Mouse (Mus musculus): ENCODE measurements at regions not wholly inside any gene's neighbourhood (a gene's known extent, or its start where the extent isn't known, plus 50 kb on each side); places are given as distances from the start of the nearest gene placed in this dataset.

GRCm38 (mm10) chr11:64889335-64890020 is 89.4 kb upstream of the Elac2 start:
- ATAC-seq (ENCODE audit: extremely low read depth, insufficient number of reproducible peaks, low FRiP score, poor library complexity, severe bottlenecking) = no peak

- ATAC-seq (ENCODE audit: extremely low read depth, insufficient number of reproducible peaks, low FRiP score, poor library complexity, severe bottlenecking) = no peak
These were observed 88.1 kb upstream of the Elac2 start for GRCm38 (mm10) chr11:64890776-64891175.

DNA sequence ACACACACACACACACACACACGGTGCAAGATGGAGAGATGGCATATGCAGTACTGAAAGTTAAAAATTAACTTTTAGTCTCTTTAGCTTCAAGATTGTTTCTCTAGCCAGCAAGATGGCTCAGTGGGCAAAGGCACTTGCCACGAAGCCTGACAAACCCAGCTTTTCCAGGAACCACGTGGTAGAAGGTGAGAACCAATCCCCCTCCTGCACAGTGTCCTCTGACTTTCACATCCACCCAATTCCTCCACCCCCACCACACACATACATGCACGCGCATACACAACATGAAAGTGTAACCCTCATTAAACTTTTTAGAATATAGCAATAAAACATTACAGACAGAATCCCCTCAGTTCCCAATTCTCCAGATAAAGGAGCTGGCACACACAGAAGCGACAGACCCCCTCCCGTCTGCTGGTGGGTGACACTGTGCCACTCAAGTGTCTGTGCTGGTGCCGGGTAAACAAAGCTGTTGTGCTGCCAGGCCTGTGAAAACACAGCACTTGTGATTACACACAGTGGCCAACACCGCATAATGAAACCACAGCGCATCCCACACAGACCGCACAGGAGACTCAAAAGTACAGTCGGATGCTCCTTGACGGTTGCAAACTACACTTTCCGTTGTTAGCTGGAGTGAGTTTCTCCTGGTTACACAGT is 82.9 kb upstream of the Elac2 start:
- no peak for ATAC-seq (ENCODE audit: extremely low read depth, insufficient number of reproducible peaks, low FRiP score, poor library complexity, severe bottlenecking)

GRCm38 (mm10) chr11:64898758-64899586 is 79.9 kb upstream of the Elac2 start:
- ATAC-seq (ENCODE audit: extremely low read depth, insufficient number of reproducible peaks, low FRiP score, poor library complexity, severe bottlenecking) = 0 out of 2 replicates have a peak, but pooled peaks have one; percentile 6

- no peak for ATAC-seq (ENCODE audit: extremely low read depth, insufficient number of reproducible peaks, low FRiP score, poor library complexity, severe bottlenecking)
These were observed 79.1 kb upstream of the Elac2 start for GRCm38 (mm10) chr11:64899587-64900278.

DNA sequence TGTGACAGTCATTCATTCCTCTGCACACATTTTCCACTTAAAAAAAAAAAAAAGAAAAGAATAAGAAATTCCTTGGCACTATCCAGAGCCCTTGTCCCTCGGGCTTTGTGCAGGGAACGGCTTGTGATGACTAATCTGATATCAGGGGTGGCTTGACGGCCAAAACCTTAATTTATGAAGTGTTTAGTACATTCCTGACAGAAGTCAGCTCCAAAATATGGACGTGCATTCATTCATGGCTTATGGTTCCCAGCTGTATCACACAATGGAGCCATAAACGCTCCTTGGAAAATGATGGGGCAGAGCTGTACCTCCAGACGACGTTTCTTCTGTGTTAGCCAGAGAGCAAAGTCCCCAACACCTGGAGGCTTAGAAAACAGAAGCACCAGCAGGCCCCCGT is 62.1 kb upstream of the Elac2 start:
- no peak for ATAC-seq (ENCODE audit: extremely low read depth, insufficient number of reproducible peaks, low FRiP score, poor library complexity, severe bottlenecking)

GRCm38 (mm10) chr11:64917301-64917700 is 61.5 kb upstream of the Elac2 start:
- ATAC-seq (ENCODE audit: extremely low read depth, insufficient number of reproducible peaks, low FRiP score, poor library complexity, severe bottlenecking) = no peak

GRCm38 (mm10) chr11:64924989-64925388 is 53.8 kb upstream of the Elac2 start:
- no peak for ATAC-seq (ENCODE audit: extremely low read depth, insufficient number of reproducible peaks, low FRiP score, poor library complexity, severe bottlenecking)

- no peak for ATAC-seq (ENCODE audit: extremely low read depth, insufficient number of reproducible peaks, low FRiP score, poor library complexity, severe bottlenecking)
These were observed 52.9 kb upstream of the Elac2 start for GRCm38 (mm10) chr11:64925970-64926369.

Measured in neutrophil, adult 5-6 weeks (primary cell).